Mouse (Mus musculus): Measurements from ENCODE around the gene Cbfa2t2. TPM values are rescaled to one million over a fixed set of nuclear protein-coding genes. Genes with fewer than 3 reads are reported as not detected.
"Not testable (repeated sequence)": the region's sequence is repeated elsewhere in the genome, so short reads cannot be mapped to it uniquely, and the experiment has no call there.

Gene Cbfa2t2
- polyA plus RNA-seq, 1 experiment from 2014 or later, result 59.3 TPM

GRCm38 (mm10) chr2:154493559-154493958 lies 57.3 kb downstream of the Cbfa2t2 start:
- H3K36me3 ChIP-seq (replicated peaks); ATAC-seq (replicated peaks); H3K4me2 ChIP-seq; H3K9ac ChIP-seq; H3K27ac ChIP-seq; H3K27me3 ChIP-seq (replicated peaks); H3K4me3 ChIP-seq; H3K4me1 ChIP-seq; H3K9me3 ChIP-seq: not testable (repeated sequence)
- WGBS, result 47% methylated on average over 2 of the region's 2 CpGs

- Histone ChIP-seq H3K27ac (no peak overlapping the region), H3K36me3 (replicated peaks) (no peaks in the 10 kb centered on the region), H3K27me3 (replicated peaks) (no peaks in the 10 kb centered on the region), H3K4me2 (no peak overlapping the region), H3K9ac (no peak overlapping the region), H3K9me3 (no peaks in the 10 kb centered on the region), H3K4me3 (no peak overlapping the region), H3K4me1 (no peaks in the 10 kb centered on the region)
- ATAC-seq (replicated peaks), result no peak
- 97% methylated on average over 4 of the region's 4 CpGs for WGBS
These were observed 58.7 kb downstream of the Cbfa2t2 start for GRCm38 (mm10) chr2:154495021-154495420.

DNA sequence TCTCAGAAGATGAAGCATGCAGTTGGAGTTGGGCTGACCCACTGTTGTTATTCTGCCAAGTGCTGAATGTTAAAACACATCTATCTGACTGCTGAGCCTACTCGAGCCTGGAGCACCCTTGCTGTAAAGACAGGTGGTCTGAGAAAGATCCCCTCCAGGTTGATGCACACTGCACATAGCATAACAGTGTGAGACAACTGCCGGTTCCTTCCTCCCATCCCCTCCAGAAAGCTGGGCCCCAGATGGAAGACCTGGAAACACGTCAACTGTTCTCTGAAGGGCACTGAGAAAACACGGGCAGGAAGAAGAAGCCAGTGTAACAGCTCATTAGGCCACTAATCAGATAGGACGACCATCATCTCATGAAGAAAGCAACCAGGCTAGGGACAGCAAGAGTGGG lies 62.3 kb downstream of the Cbfa2t2 start:
- no peaks in the 10 kb centered on the region for H3K27me3 ChIP-seq (replicated peaks)
- ATAC-seq (replicated peaks), result no peak

GRCm38 (mm10) chr2:154499717-154500247 lies 63.5 kb downstream of the Cbfa2t2 start:
- Histone ChIP-seq H3K4me2 (no peak overlapping the region), H3K27me3 (replicated peaks) (no peaks in the 10 kb centered on the region), H3K27ac (no peak overlapping the region), H3K9ac (no peak overlapping the region), H3K9me3 (no peaks in the 10 kb centered on the region), H3K36me3 (replicated peaks) (no peaks in the 10 kb centered on the region), H3K4me1 (no peaks in the 10 kb centered on the region), H3K4me3 (no peak overlapping the region)
- 95% methylated on average over 2 of the region's 2 CpGs for WGBS
- no peak for ATAC-seq (replicated peaks)

More for the DNA sequence above, 62.3 kb downstream of the Cbfa2t2 start:
- H3K9ac ChIP-seq, result no peak overlapping the region
- no peaks in the 10 kb centered on the region for H3K36me3 ChIP-seq (replicated peaks)
- H3K9me3 ChIP-seq, result no peaks in the 10 kb centered on the region
- no peaks in the 10 kb centered on the region for H3K4me1 ChIP-seq
- WGBS, result 71% methylated on average over 5 of the region's 5 CpGs
- no peak overlapping the region for H3K4me3 ChIP-seq
- H3K27ac ChIP-seq, result no peak overlapping the region
- no peak overlapping the region for H3K4me2 ChIP-seq

- Histone ChIP-seq H3K27me3 (replicated peaks) (no peaks in the 10 kb centered on the region), H3K4me3 (no peak overlapping the region), H3K9ac (no peak overlapping the region), H3K4me2 (no peak overlapping the region), H3K4me1 (no peaks in the 10 kb centered on the region), H3K27ac (no peak overlapping the region), H3K9me3 (no peaks in the 10 kb centered on the region), H3K36me3 (replicated peaks) (no peaks in the 10 kb centered on the region)
- WGBS, result 93% methylated on average over 3 of the region's 3 CpGs
- no peak for ATAC-seq (replicated peaks)
These were observed 64.5 kb downstream of the Cbfa2t2 start for GRCm38 (mm10) chr2:154500758-154501157.

DNA sequence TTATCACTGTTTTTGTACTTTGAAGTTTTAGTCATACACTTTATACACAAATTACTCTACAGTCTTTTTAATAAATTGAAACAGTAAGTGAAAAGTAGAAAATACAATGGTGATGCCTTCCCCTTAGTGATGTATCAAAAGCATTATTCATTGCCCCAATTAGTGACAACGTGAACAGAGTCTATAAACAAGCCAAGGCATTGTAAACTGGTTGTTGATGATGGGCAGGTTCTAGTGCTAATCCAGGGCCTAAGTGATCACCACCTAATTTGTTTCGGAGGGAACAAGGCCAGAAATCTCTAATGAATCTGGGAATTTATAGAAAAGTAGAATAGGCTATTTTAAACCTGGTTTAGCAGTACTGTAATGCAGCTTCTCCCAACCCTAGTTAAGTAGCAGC lies 70.8 kb downstream of the Cbfa2t2 start:
- no peak for ATAC-seq (replicated peaks)
- H3K9me3 ChIP-seq, result no peaks in the 10 kb centered on the region

GRCm38 (mm10) chr2:154507566-154508283 lies 71.4 kb downstream of the Cbfa2t2 start:
- ATAC-seq (replicated peaks), result no peak
- H3K36me3 ChIP-seq (replicated peaks), result peaks cover 9% of the 10 kb centered on the region
- no peaks in the 10 kb centered on the region for H3K9me3 ChIP-seq
- no peak overlapping the region for H3K4me2 ChIP-seq
- no peak overlapping the region for H3K27ac ChIP-seq
- no peak overlapping the region for H3K4me3 ChIP-seq
- H3K4me1 ChIP-seq, result no peaks in the 10 kb centered on the region
- H3K27me3 ChIP-seq (replicated peaks), result no peaks in the 10 kb centered on the region
- no peak overlapping the region for H3K9ac ChIP-seq
- WGBS, result 79% methylated on average over 9 of the region's 9 CpGs

More for the DNA sequence above, 70.8 kb downstream of the Cbfa2t2 start:
- Histone ChIP-seq H3K27me3 (replicated peaks) (no peaks in the 10 kb centered on the region), H3K4me1 (no peaks in the 10 kb centered on the region), H3K36me3 (replicated peaks) (peaks cover 9% of the 10 kb centered on the region), H3K4me2 (no peak overlapping the region), H3K9ac (no peak overlapping the region), H3K27ac (no peak overlapping the region), H3K4me3 (no peak overlapping the region)
- WGBS, result 75% methylated on average over 2 of the region's 2 CpGs

- Histone ChIP-seq H3K4me2 (no peak overlapping the region), H3K9ac (no peak overlapping the region), H3K36me3 (replicated peaks) (peaks cover 9% of the 10 kb centered on the region), H3K27ac (no peak overlapping the region), H3K4me1 (no peaks in the 10 kb centered on the region), H3K4me3 (no peak overlapping the region), H3K27me3 (replicated peaks) (no peaks in the 10 kb centered on the region), H3K9me3 (no peaks in the 10 kb centered on the region)
- ATAC-seq (replicated peaks), result no peak
- WGBS, result 91% methylated on average over 4 of the region's 4 CpGs
These were observed 72.2 kb downstream of the Cbfa2t2 start for GRCm38 (mm10) chr2:154508450-154508849.

DNA sequence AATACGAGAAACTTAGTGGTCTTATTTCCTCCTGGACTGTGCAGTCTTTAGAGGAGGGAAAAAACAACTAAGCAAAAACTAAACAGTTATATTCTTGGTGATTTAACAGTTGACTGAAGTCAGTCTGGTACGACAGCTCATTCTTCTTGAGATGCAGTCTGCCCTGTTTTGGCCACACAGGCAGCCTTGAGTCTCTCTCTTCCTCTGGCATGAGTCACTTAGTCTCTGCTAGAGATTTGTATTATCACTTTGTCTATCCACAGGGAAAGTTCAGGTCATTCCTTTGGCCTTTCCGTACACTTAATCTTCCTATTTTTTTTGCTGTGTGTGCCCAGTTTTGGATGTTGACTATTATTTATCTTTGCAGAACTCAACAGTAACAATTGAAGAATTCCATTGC lies 73.9 kb downstream of the Cbfa2t2 start:
- Histone ChIP-seq H3K27me3 (replicated peaks) (no peaks in the 10 kb centered on the region), H3K9ac (no peak overlapping the region), H3K9me3 (no peaks in the 10 kb centered on the region), H3K4me1 (no peaks in the 10 kb centered on the region), H3K4me2 (no peak overlapping the region), H3K27ac (no peak overlapping the region), H3K4me3 (no peak overlapping the region), H3K36me3 (replicated peaks) (peaks cover 9% of the 10 kb centered on the region)
- no peak for ATAC-seq (replicated peaks)
- 95% methylated on average over 3 of the region's 3 CpGs for WGBS

GRCm38 (mm10) chr2:154516944-154517343 lies 80.7 kb downstream of the Cbfa2t2 start:
- 87% methylated on average over 3 of the region's 3 CpGs for WGBS
- Histone ChIP-seq H3K4me3 (no peak overlapping the region), H3K27me3 (replicated peaks) (no peaks in the 10 kb centered on the region), H3K36me3 (replicated peaks) (0 out of 2 replicates have a peak, but pooled peaks cover 6% of the 10 kb centered on the region), H3K4me2 (no peak overlapping the region), H3K9me3 (no peaks in the 10 kb centered on the region), H3K27ac (no peak overlapping the region), H3K4me1 (no peaks in the 10 kb centered on the region), H3K9ac (no peak overlapping the region)
- no peak for ATAC-seq (replicated peaks)

DNA sequence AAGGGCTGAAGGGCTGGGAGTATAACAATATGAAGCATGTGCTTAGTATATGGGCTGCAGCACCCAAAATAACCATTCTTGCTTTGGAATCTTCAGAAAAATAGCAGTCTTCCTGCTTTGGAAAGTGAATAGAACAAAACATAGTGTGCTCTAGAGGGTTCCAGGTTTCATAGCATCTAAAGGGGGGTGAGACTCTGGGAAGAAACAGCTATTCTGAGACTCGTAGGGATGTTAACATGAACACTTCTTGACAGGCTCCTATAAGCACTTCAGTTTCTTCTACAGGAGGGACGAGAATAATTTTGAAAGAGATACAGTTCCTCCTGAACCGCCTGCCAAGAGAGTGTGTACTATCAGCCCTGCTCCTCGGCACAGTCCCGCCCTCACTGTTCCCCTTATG lies 81.1 kb downstream of the Cbfa2t2 start:
- no peaks in the 10 kb centered on the region for H3K4me1 ChIP-seq
- H3K27ac ChIP-seq, result no peak overlapping the region
- no peak overlapping the region for H3K4me2 ChIP-seq
- H3K27me3 ChIP-seq (replicated peaks), result no peaks in the 10 kb centered on the region
- 96% methylated on average over 5 of the region's 5 CpGs for WGBS
- H3K36me3 ChIP-seq (replicated peaks), result 0 out of 2 replicates have a peak, but pooled peaks cover 6% of the 10 kb centered on the region
- no peak overlapping the region for H3K9ac ChIP-seq
- no peak overlapping the region for H3K4me3 ChIP-seq
- H3K9me3 ChIP-seq, result no peaks in the 10 kb centered on the region
- no peak for ATAC-seq (replicated peaks)

DNA sequence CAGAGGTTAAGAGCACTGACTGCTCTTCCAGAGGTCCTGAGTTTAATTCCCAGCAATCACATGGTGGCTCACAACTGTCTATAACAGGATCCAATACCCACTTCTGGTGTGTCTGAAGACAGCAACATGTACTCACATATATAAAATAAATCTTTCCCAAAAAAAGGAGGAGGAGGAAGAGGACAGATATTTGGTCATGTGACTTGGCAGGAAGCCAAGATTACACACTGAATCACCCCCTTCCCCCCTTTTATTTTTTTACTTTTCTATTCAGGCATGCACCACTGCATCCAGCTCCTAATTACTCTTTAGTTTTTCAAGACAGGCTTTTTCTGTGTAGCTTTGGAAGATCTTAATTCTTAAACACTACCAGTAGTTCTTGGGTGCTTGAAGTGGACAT lies 85.2 kb downstream of the Cbfa2t2 start:
- Histone ChIP-seq H3K4me3 (no peak overlapping the region), H3K9ac (no peak overlapping the region), H3K9me3 (no peaks in the 10 kb centered on the region), H3K4me2 (no peak overlapping the region), H3K27ac (no peak overlapping the region), H3K36me3 (replicated peaks) (peaks cover 19% of the 10 kb centered on the region; the same call in 1 of the 2 replicates), H3K4me1 (no peaks in the 10 kb centered on the region), H3K27me3 (replicated peaks) (no peaks in the 10 kb centered on the region)
- ATAC-seq (replicated peaks), result no peak

DNA sequence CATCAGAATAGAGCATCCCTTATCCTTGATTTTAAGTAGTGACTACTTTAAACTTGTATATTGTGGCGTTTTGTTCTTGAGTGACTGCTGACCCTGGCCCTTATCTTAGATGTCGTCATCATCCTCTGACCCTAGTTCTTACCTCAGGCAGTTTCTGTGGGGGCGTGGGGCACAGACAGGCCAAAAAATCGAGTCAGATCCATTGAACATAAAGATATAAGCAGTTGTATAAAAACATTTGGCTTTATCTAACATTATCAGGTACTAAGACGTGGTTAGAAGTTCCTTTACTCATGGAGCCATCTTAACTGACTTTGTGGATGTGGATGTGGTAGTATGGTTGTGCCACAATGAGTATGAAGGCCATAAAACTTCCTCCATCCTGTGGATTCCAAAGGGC lies 86.1 kb downstream of the Cbfa2t2 start:
- Histone ChIP-seq H3K4me2 (no peak overlapping the region), H3K4me1 (no peaks in the 10 kb centered on the region), H3K36me3 (replicated peaks) (peaks cover 19% of the 10 kb centered on the region; the same call in 1 of the 2 replicates), H3K27me3 (replicated peaks) (no peaks in the 10 kb centered on the region), H3K4me3 (no peak overlapping the region), H3K9ac (no peak overlapping the region), H3K9me3 (no peaks in the 10 kb centered on the region), H3K27ac (no peak overlapping the region)
- WGBS, result 97% methylated on average over 5 of the region's 5 CpGs
- ATAC-seq (replicated peaks), result no peak

Data from midbrain, embryonic 15.5 days (tissue).